In genomic region chr1:40171878-40172277, GRCm38 (mm10) we compare ENCODE assay signal across 9 mouse cellular contexts. TPM values are rescaled to one million over a fixed set of nuclear protein-coding genes. Genes with fewer than 3 reads are reported as not detected.
DNase-seq lines count a peak whose midpoint lies in the region; ATAC-seq and TF ChIP-seq lines count a peak whose summit lies in the region.
"Had no signal": no experiment of that assay in that cellular context is flagged by ENCODE, and none has a peak within 500 bp of the region (broad histone marks: within the 10 kb centered on the region; RNA-seq: fewer than 3 reads in every experiment).

No protein-coding gene starts in this region.

- intact Hi-C loops in heart, adult 2 months (cut with DNase I) = loop anchor here (5.0 to 10.0 kb wide), 2 partner anchors 53 to 90 kb away; partner anchors contain the start of gene Il1r1

- WGBS in forebrain, embryonic 14.5 days = 60% methylated on average over 5 of the region's 5 CpGs
- 47% methylated on average over 5 of the region's 5 CpGs for WGBS in forebrain, embryonic 16.5 days
- 26% methylated on average over 5 of the region's 5 CpGs for WGBS in heart, adult 2 months

- H3K79me2 ChIP-seq in heart, adult 2 months (replicated peaks; ENCODE audit: control insufficient read depth, insufficient read depth, low read length) = no peaks in the 10 kb centered on the region
- H3K79me2 ChIP-seq in myocyte (ENCODE audit: control insufficient read depth, insufficient read depth) = no peaks in the 10 kb centered on the region

- no peak overlapping the region for H3K4me3 ChIP-seq in forebrain, embryonic 14.5 days (ENCODE audit: low read depth, low read length)
- no peak overlapping the region for H3K4me3 ChIP-seq in forebrain, embryonic 16.5 days (replicated peaks; ENCODE audit: low read length)
- H3K4me3 ChIP-seq in heart, adult 2 months = no peak overlapping the region
- H3K4me3 ChIP-seq in layer of hippocampus, adult 2 months = no peak overlapping the region
- no peak overlapping the region for H3K4me3 ChIP-seq in myocyte
- H3K4me3 ChIP-seq: embryonic facial prominence, embryonic 12.5 days had no signal

- TF ChIP-seq POLR2A in heart, adult 2 months (IDR thresholded peaks at IDR 0.05; ENCODE audit: insufficient read depth, low read depth, low read length) = no peak
- no peak for TF ChIP-seq POLR2A in myocyte (IDR thresholded peaks at IDR 0.05; ENCODE audit: insufficient read length, low read depth)

- H3K4me1 ChIP-seq in forebrain, embryonic 14.5 days (ENCODE audit: control insufficient read depth, insufficient read depth, low read length) = no peaks in the 10 kb centered on the region
- H3K4me1 ChIP-seq in forebrain, embryonic 16.5 days (replicated peaks; ENCODE audit: control insufficient read depth, insufficient read depth, low read length) = no peaks in the 10 kb centered on the region
- peaks cover 5% of the 10 kb centered on the region for H3K4me1 ChIP-seq in heart, adult 2 months (ENCODE audit: control insufficient read depth, insufficient read depth, low read length)
- H3K4me1 ChIP-seq: embryonic facial prominence, embryonic 12.5 days had no signal

- H3K9ac ChIP-seq in forebrain, embryonic 14.5 days (ENCODE audit: low read length) = no peak overlapping the region
- H3K9ac ChIP-seq in forebrain, embryonic 16.5 days (replicated peaks; ENCODE audit: low read depth, low read length) = no peak overlapping the region
- no peak overlapping the region for H3K9ac ChIP-seq in heart, adult 2 months (ENCODE audit: low read depth, low read length)
- H3K9ac ChIP-seq: embryonic facial prominence, embryonic 12.5 days had no signal

- no peaks in the 10 kb centered on the region for H3K27me3 ChIP-seq in forebrain, embryonic 14.5 days (replicated peaks; ENCODE audit: control insufficient read depth, insufficient read depth, low read length)
- H3K27me3 ChIP-seq in forebrain, embryonic 16.5 days (replicated peaks; ENCODE audit: control insufficient read depth, insufficient read depth, low read length) = no peaks in the 10 kb centered on the region
- no peaks in the 10 kb centered on the region for H3K27me3 ChIP-seq in heart, adult 2 months (ENCODE audit: control insufficient read depth, insufficient read depth, low read length)
- H3K27me3 ChIP-seq in myocyte (ENCODE audit: control insufficient read depth, insufficient read depth, insufficient read length) = no peaks in the 10 kb centered on the region
- H3K27me3 ChIP-seq: embryonic facial prominence, embryonic 12.5 days had no signal

- no peaks in the 10 kb centered on the region for H3K36me3 ChIP-seq in forebrain, embryonic 14.5 days (ENCODE audit: control insufficient read depth, insufficient read depth, low read length)
- no peaks in the 10 kb centered on the region for H3K36me3 ChIP-seq in forebrain, embryonic 16.5 days (ENCODE audit: control insufficient read depth, insufficient read depth)
- no peaks in the 10 kb centered on the region for H3K36me3 ChIP-seq in heart, adult 2 months (ENCODE audit: control insufficient read depth, insufficient read depth, low read length)
- no peaks in the 10 kb centered on the region for H3K36me3 ChIP-seq in myocyte (ENCODE audit: control insufficient read depth, insufficient read depth)
- H3K36me3 ChIP-seq: embryonic facial prominence, embryonic 12.5 days had no signal

- ATAC-seq in forebrain, embryonic 14.5 days = no peak
- ATAC-seq in forebrain, embryonic 16.5 days = no peak
- ATAC-seq in megakaryocyte, adult 5-6 weeks (ENCODE audit: poor library complexity, severe bottlenecking) = no peak

- H3K4me2 ChIP-seq in forebrain, embryonic 14.5 days (ENCODE audit: low read length) = no peak overlapping the region
- no peak overlapping the region for H3K4me2 ChIP-seq in forebrain, embryonic 16.5 days (ENCODE audit: low read length)
- H3K4me2 ChIP-seq in myocyte (ENCODE audit: low read depth) = peak overlapping the region; percentile 75
- H3K4me2 ChIP-seq: embryonic facial prominence, embryonic 12.5 days had no signal

- peak; percentile 40 for DNase-seq in forebrain, embryonic 14.5 days (ENCODE audit: low spot score)
- DNase-seq in Muller cell, postnatal 12 days (ENCODE audit: inconsistent ontology term) = peak; percentile 88
- peak; percentile 44 to 72 for DNase-seq in heart, adult 2 months
- DNase-seq in layer of hippocampus, adult 2 months (ENCODE audit: low spot score in 2 of 2) = peak; percentile 14 to 66
- no peak for DNase-seq in spleen, postnatal 10 days (ENCODE audit: low spot score in 2 of 2)

- H3K27ac ChIP-seq in forebrain, embryonic 14.5 days (ENCODE audit: low read depth, low read length) = no peak overlapping the region
- H3K27ac ChIP-seq in forebrain, embryonic 16.5 days (ENCODE audit: low read length) = no peak overlapping the region
- H3K27ac ChIP-seq in heart, adult 2 months = no peak overlapping the region; the same call in 1 of the 2 replicates
- H3K27ac ChIP-seq in layer of hippocampus, adult 2 months = no peak overlapping the region
- H3K27ac ChIP-seq: embryonic facial prominence, embryonic 12.5 days had no signal

- TF ChIP-seq EP300 in heart, adult 2 months (IDR thresholded peaks at IDR 0.05; ENCODE audit: insufficient read depth, low read depth, low read length) = 0 out of 2 replicates have a peak, but pooled peaks have one; percentile 42

- TF ChIP-seq CTCF in heart, adult 2 months (IDR thresholded peaks at IDR 0.05) = no peak
- no peak for TF ChIP-seq CTCF in layer of hippocampus, adult 2 months (conservative IDR thresholded peaks at IDR 0.05)

- H3ac ChIP-seq in myocyte (ENCODE audit: control insufficient read depth, insufficient read length) = no peak overlapping the region

- no peaks in the 10 kb centered on the region for H3K9me3 ChIP-seq in forebrain, embryonic 14.5 days (replicated peaks; ENCODE audit: control insufficient read depth, low read length)
- H3K9me3 ChIP-seq in forebrain, embryonic 16.5 days (ENCODE audit: control insufficient read depth, low read length) = no peaks in the 10 kb centered on the region
- H3K9me3 ChIP-seq: embryonic facial prominence, embryonic 12.5 days had no signal

TF ChIP-seq in myocyte, 11 proteins besides CTCF, POLR2A, EP300 and RAD21:
- TF ChIP-seq CEBPB (IDR thresholded peaks at IDR 0.05; ENCODE audit: insufficient read depth, poor library complexity, severe bottlenecking) (no peak), REST (IDR thresholded peaks at IDR 0.05; ENCODE audit: insufficient read depth, insufficient read length) (no peak), TCF12 (IDR thresholded peaks at IDR 0.05; ENCODE audit: insufficient read depth, poor library complexity, severe bottlenecking) (no peak), MYOG (IDR thresholded peaks at IDR 0.05; ENCODE audit: control insufficient read depth in 1 of 3, insufficient read depth in 1 of 3, insufficient read length in 2 of 3, low read depth in 2 of 3) (no peak), USF1 (IDR thresholded peaks at IDR 0.05; ENCODE audit: low read depth) (no peak), MAX (IDR thresholded peaks at IDR 0.05; ENCODE audit: low read depth) (no peak), E2F4 (IDR thresholded peaks at IDR 0.05; ENCODE audit: insufficient read depth) (no peak), TCF3 (IDR thresholded peaks at IDR 0.05; ENCODE audit: insufficient read length, low read depth) (no peak), POLR2AphosphoS2 (IDR thresholded peaks at IDR 0.05; ENCODE audit: insufficient read length, low read depth) (no peak), SRF (IDR thresholded peaks at IDR 0.05; ENCODE audit: control insufficient read depth, insufficient read length, low read depth) (no peak), MYOD1 (IDR thresholded peaks at IDR 0.05; ENCODE audit: control insufficient read depth in 1 of 3, insufficient read length in 2 of 3, low read depth in 2 of 3) (no peak)

RNA-seq across cellular contexts. Expression of gene Il1r1, which starts 53.0 kb away (rescaled TPM):
- polyA plus RNA-seq in forebrain, embryonic 14.5 days (2014; fragmentation: Nextera tagmentation; extraction: Ambion mirVana) = 0.64 and 0.70 TPM in 2 replicates
- polyA plus RNA-seq in forebrain, embryonic 16.5 days (2015; fragmentation: Nextera tagmentation; extraction: Ambion mirVana) = 0.44 and 0.98 TPM in 2 replicates
- total RNA-seq in heart, adult 2 months (2021) = 1 to 10 TPM; 5.5 to 6.1 TPM
- polyA plus RNA-seq in heart, adult 2 months (2012; rRNA removed) = 4.8 and 6.1 TPM in 2 replicates
- total RNA-seq in layer of hippocampus, adult 2 months (2021) = 10 to 100 TPM in 1 of 2 experiments, 1 to 10 TPM in 1; 8.9 to 11.2 TPM
- polyA plus RNA-seq in myocyte (2012; fragmentation: generic; extraction: Trizol) = 7.6 TPM
- total RNA-seq in megakaryocyte, adult 5-6 weeks (2015) = 0.67 and 0.68 TPM in 2 replicates
- total RNA-seq in megakaryocyte, adult 5-6 weeks (2017) = 0.29 and 1.5 TPM in 2 replicates

Comparison
In these comparisons a context has a peak if more than half of its experiments do, and no peak if none do; other contexts are left out.
1. DNase-seq: peak in forebrain, embryonic 14.5 days (single experiment), Muller cell, postnatal 12 days (single experiment), heart, adult 2 months (2 of 2) and layer of hippocampus, adult 2 months (2 of 2); none in spleen, postnatal 10 days (0 of 2).